Mouse (Mus musculus) erythroid progenitor cell, adult 5-6 weeks (primary cell): ENCODE data around the gene Gfy. TPM values are rescaled to one million over a fixed set of nuclear protein-coding genes. Genes with fewer than 3 reads are reported as not detected.

ENCODE experiments used
- ATAC-seq: replicated peaks from 2 replicates; pipeline ENCODE4 v1.8.0; 2016; ENCODE audit warnings: moderate number of reproducible peaks, mild to moderate bottlenecking, moderate TSS enrichment, inconsistent platforms; ENCODE audit not compliant: poor library complexity, low FRiP score, severe bottlenecking
- total RNA-seq, 2 experiments: library from RNA; stranded (forward) in 1 of 2; stranded (reverse) in 1 of 2; fragments of 150-400 nt in 1 of 2; fragments of 186-747, 209-891 nt in 1 of 2; gene quantifications; 2 replicates each; pipeline versions ENCODE4 v1.2.3 to v1.2.4; 2015 to 2017; ENCODE audit warnings: low replicate concordance in 2 of 2

Gene Gfy
- total RNA-seq, 2 experiments from 2014 or later: not detected

GRCm38 (mm10) chr7:45135370-45135769, 44.0 kb downstream of the Gfy start:
- 0 out of 2 replicates have a peak, but pooled peaks have one; percentile 1 for ATAC-seq

- ATAC-seq: peak; percentile 41
These were observed 44.8 kb downstream of the Gfy start for GRCm38 (mm10) chr7:45134544-45135026.

- ATAC-seq: no peak
These were observed 45.8 kb downstream of the Gfy start for GRCm38 (mm10) chr7:45133446-45134159.

- no peak for ATAC-seq
These were observed 47.5 kb downstream of the Gfy start for GRCm38 (mm10) chr7:45131850-45132249.

GRCm38 (mm10) chr7:45129776-45130512, 49.4 kb downstream of the Gfy start:
- no peak for ATAC-seq

GRCm38 (mm10) chr7:45129318-45129717, 50.1 kb downstream of the Gfy start:
- ATAC-seq: peak; percentile 9

GRCm38 (mm10) chr7:45128624-45129246, 50.6 kb downstream of the Gfy start, which contains the start of gene Rpl13a:
Rpl13a (minus strand) TSS chr7:45128761.
- peak; percentile 81 for ATAC-seq

GRCm38 (mm10) chr7:45127700-45128224, 51.6 kb downstream of the Gfy start:
- no peak for ATAC-seq

- ATAC-seq: no peak
These were observed 52.3 kb downstream of the Gfy start for GRCm38 (mm10) chr7:45126844-45127699.

Other genes with a start within 250 kb of the Gfy start
Only the 30 nearest of the 34 such genes appear.
- 1.1 TPM in 1 of 2 replicates, not detected in the other for gene Cpt1c, start 204.7 kb downstream of the Gfy start, total RNA-seq (2015; ENCODE audit: low replicate concordance)
- gene Cpt1c, start 204.7 kb downstream of the Gfy start, total RNA-seq (2017; ENCODE audit: low replicate concordance): 1.7 TPM in 1 of 2 replicates, not detected in the other
- 17.3 and 28.9 TPM in 2 replicates for gene Prmt1, start 193.0 kb downstream of the Gfy start, total RNA-seq (2015; ENCODE audit: low replicate concordance)
- gene Prmt1, start 193.0 kb downstream of the Gfy start, total RNA-seq (2017; ENCODE audit: low replicate concordance): 2.3 and 25.4 TPM in 2 replicates
- gene Irf3, start 181.9 kb downstream of the Gfy start, total RNA-seq (2015; ENCODE audit: low replicate concordance): 50.7 and 80.7 TPM in 2 replicates
- gene Irf3, start 181.9 kb downstream of the Gfy start, total RNA-seq (2017; ENCODE audit: low replicate concordance): 44.2 and 62.0 TPM in 2 replicates
- gene Bcl2l12, start 180.9 kb downstream of the Gfy start, total RNA-seq (2015; ENCODE audit: low replicate concordance): 6.3 and 10.1 TPM in 2 replicates
- gene Bcl2l12, start 180.9 kb downstream of the Gfy start, total RNA-seq (2017; ENCODE audit: low replicate concordance): 3.6 and 8.7 TPM in 2 replicates
- gene Scaf1, start 163.2 kb downstream of the Gfy start, total RNA-seq (2015; ENCODE audit: low replicate concordance): 20.9 and 30.2 TPM in 2 replicates
- 15.8 and 31.6 TPM in 2 replicates for gene Scaf1, start 163.2 kb downstream of the Gfy start, total RNA-seq (2017; ENCODE audit: low replicate concordance)
- 15.9 and 24.1 TPM in 2 replicates for gene Rras, start 161.6 kb downstream of the Gfy start, total RNA-seq (2015; ENCODE audit: low replicate concordance)
- 0.90 TPM in 1 of 2 replicates, not detected in the other for gene Rras, start 161.6 kb downstream of the Gfy start, total RNA-seq (2017; ENCODE audit: low replicate concordance)
- 3.6 and 6.7 TPM in 2 replicates for gene Prr12, start 126.7 kb downstream of the Gfy start, total RNA-seq (2015; ENCODE audit: low replicate concordance)
- 0.13 and 0.23 TPM in 2 replicates for gene Prr12, start 126.7 kb downstream of the Gfy start, total RNA-seq (2017; ENCODE audit: low replicate concordance)
- gene Nosip, start 117.1 kb downstream of the Gfy start, total RNA-seq (2015; ENCODE audit: low replicate concordance): 24.5 and 30.6 TPM in 2 replicates
- gene Nosip, start 117.1 kb downstream of the Gfy start, total RNA-seq (2017; ENCODE audit: low replicate concordance): 32.7 and 54.0 TPM in 2 replicates
- gene Prrg2, start 116.9 kb downstream of the Gfy start, total RNA-seq (2015; ENCODE audit: low replicate concordance): 2.9 and 8.8 TPM in 2 replicates
- gene Prrg2, start 116.9 kb downstream of the Gfy start, total RNA-seq (2017; ENCODE audit: low replicate concordance): 0.91 and 6.8 TPM in 2 replicates
- 1.1 and 8.8 TPM in 2 replicates for gene Rcn3, start 87.3 kb downstream of the Gfy start, total RNA-seq (2015; ENCODE audit: low replicate concordance)
- 1.9 and 4.0 TPM in 2 replicates for gene Rcn3, start 87.3 kb downstream of the Gfy start, total RNA-seq (2017; ENCODE audit: low replicate concordance)
- gene Fcgrt, start 75.7 kb downstream of the Gfy start, total RNA-seq (2015; ENCODE audit: low replicate concordance): 10.5 TPM in 2 replicates
- gene Fcgrt, start 75.7 kb downstream of the Gfy start, total RNA-seq (2017; ENCODE audit: low replicate concordance): 8.3 and 9.7 TPM in 2 replicates
- gene Rps11, start 55.1 kb downstream of the Gfy start, total RNA-seq (2015; ENCODE audit: low replicate concordance): 694 and 736 TPM in 2 replicates
- 189 and 313 TPM in 2 replicates for gene Rps11, start 55.1 kb downstream of the Gfy start, total RNA-seq (2017; ENCODE audit: low replicate concordance)
- 918 and 1,040 TPM in 2 replicates for gene Rpl13a, start 50.8 kb downstream of the Gfy start, total RNA-seq (2015; ENCODE audit: low replicate concordance)
- 765 and 800 TPM in 2 replicates for gene Rpl13a, start 50.8 kb downstream of the Gfy start, total RNA-seq (2017; ENCODE audit: low replicate concordance)
- gene Gm45713, start 43.3 kb downstream of the Gfy start, total RNA-seq (2015; ENCODE audit: low replicate concordance): not detected in 2 replicates
- gene Gm45713, start 43.3 kb downstream of the Gfy start, total RNA-seq (2017; ENCODE audit: low replicate concordance): 0.98 and 2.3 TPM in 2 replicates
- gene Flt3l, start 43.1 kb downstream of the Gfy start, total RNA-seq (2015; ENCODE audit: low replicate concordance): 3.6 and 17.2 TPM in 2 replicates
- gene Flt3l, start 43.1 kb downstream of the Gfy start, total RNA-seq (2017; ENCODE audit: low replicate concordance): 0.23 and 4.5 TPM in 2 replicates
- 58.7 and 96.4 TPM in 2 replicates for gene Pih1d1, start 25.3 kb downstream of the Gfy start, total RNA-seq (2015; ENCODE audit: low replicate concordance)
- gene Pih1d1, start 25.3 kb downstream of the Gfy start, total RNA-seq (2017; ENCODE audit: low replicate concordance): 6.8 and 8.7 TPM in 2 replicates
- gene Aldh16a1, start 25.0 kb downstream of the Gfy start, total RNA-seq (2015; ENCODE audit: low replicate concordance): 24.5 and 29.3 TPM in 2 replicates
- gene Aldh16a1, start 25.0 kb downstream of the Gfy start, total RNA-seq (2017; ENCODE audit: low replicate concordance): 12.4 and 14.1 TPM in 2 replicates
- gene Slc17a7, start 15.6 kb downstream of the Gfy start, total RNA-seq (2015; ENCODE audit: low replicate concordance): not detected in 2 replicates
- not detected in 2 replicates for gene Slc17a7, start 15.6 kb downstream of the Gfy start, total RNA-seq (2017; ENCODE audit: low replicate concordance)
- not detected in 2 replicates for gene Pth2, start 1.4 kb upstream of the Gfy start, total RNA-seq (2015; ENCODE audit: low replicate concordance)
- not detected in 2 replicates for gene Pth2, start 1.4 kb upstream of the Gfy start, total RNA-seq (2017; ENCODE audit: low replicate concordance)
- not detected in 2 replicates for gene Ccdc155, start 25.3 kb upstream of the Gfy start, total RNA-seq (2015; ENCODE audit: low replicate concordance)
- not detected in 2 replicates for gene Ccdc155, start 25.3 kb upstream of the Gfy start, total RNA-seq (2017; ENCODE audit: low replicate concordance)
- gene Dkkl1, start 32.6 kb upstream of the Gfy start, total RNA-seq (2015; ENCODE audit: low replicate concordance): 6.3 and 8.6 TPM in 2 replicates
- gene Dkkl1, start 32.6 kb upstream of the Gfy start, total RNA-seq (2017; ENCODE audit: low replicate concordance): 0.77 TPM in 1 of 2 replicates, not detected in the other
- gene Tead2, start 36.2 kb upstream of the Gfy start, total RNA-seq (2015; ENCODE audit: low replicate concordance): not detected in 2 replicates
- not detected in 2 replicates for gene Tead2, start 36.2 kb upstream of the Gfy start, total RNA-seq (2017; ENCODE audit: low replicate concordance)
- 82.2 and 86.1 TPM in 2 replicates for gene Cd37, start 59.5 kb upstream of the Gfy start, total RNA-seq (2015; ENCODE audit: low replicate concordance)
- gene Cd37, start 59.5 kb upstream of the Gfy start, total RNA-seq (2017; ENCODE audit: low replicate concordance): 21.1 and 54.8 TPM in 2 replicates
- not detected in 2 replicates for gene Slc6a16, start 61.5 kb upstream of the Gfy start, total RNA-seq (2015; ENCODE audit: low replicate concordance)
- gene Slc6a16, start 61.5 kb upstream of the Gfy start, total RNA-seq (2017; ENCODE audit: low replicate concordance): not detected in 2 replicates
- not detected in 2 replicates for gene Slc6a21, start 97.9 kb upstream of the Gfy start, total RNA-seq (2015; ENCODE audit: low replicate concordance)
- not detected in 2 replicates for gene Slc6a21, start 97.9 kb upstream of the Gfy start, total RNA-seq (2017; ENCODE audit: low replicate concordance)
- gene Trpm4, start 154.2 kb upstream of the Gfy start, total RNA-seq (2015; ENCODE audit: low replicate concordance): not detected in 2 replicates
- not detected in 2 replicates for gene Trpm4, start 154.2 kb upstream of the Gfy start, total RNA-seq (2017; ENCODE audit: low replicate concordance)
- not detected in 2 replicates for gene Hrc, start 155.7 kb upstream of the Gfy start, total RNA-seq (2015; ENCODE audit: low replicate concordance)
- not detected in 2 replicates for gene Hrc, start 155.7 kb upstream of the Gfy start, total RNA-seq (2017; ENCODE audit: low replicate concordance)
- not detected in 2 replicates for gene Ppfia3, start 187.4 kb upstream of the Gfy start, total RNA-seq (2015; ENCODE audit: low replicate concordance)
- gene Ppfia3, start 187.4 kb upstream of the Gfy start, total RNA-seq (2017; ENCODE audit: low replicate concordance): not detected in 2 replicates
- not detected in 2 replicates for gene Lin7b, start 191.0 kb upstream of the Gfy start, total RNA-seq (2015; ENCODE audit: low replicate concordance)
- gene Lin7b, start 191.0 kb upstream of the Gfy start, total RNA-seq (2017; ENCODE audit: low replicate concordance): not detected in 2 replicates
- gene Snrnp70, start 216.2 kb upstream of the Gfy start, total RNA-seq (2015; ENCODE audit: low replicate concordance): 143 and 194 TPM in 2 replicates
- 312 and 348 TPM in 2 replicates for gene Snrnp70, start 216.2 kb upstream of the Gfy start, total RNA-seq (2017; ENCODE audit: low replicate concordance)